Mouse (Mus musculus) thymus, postnatal 4 days (tissue): ENCODE data around the gene Acsf2.

Experiments
- DNase-seq: peaks from one replicate; pipeline ENCODE4 v3.0.0; 2021

Acsf2 gene

DNA sequence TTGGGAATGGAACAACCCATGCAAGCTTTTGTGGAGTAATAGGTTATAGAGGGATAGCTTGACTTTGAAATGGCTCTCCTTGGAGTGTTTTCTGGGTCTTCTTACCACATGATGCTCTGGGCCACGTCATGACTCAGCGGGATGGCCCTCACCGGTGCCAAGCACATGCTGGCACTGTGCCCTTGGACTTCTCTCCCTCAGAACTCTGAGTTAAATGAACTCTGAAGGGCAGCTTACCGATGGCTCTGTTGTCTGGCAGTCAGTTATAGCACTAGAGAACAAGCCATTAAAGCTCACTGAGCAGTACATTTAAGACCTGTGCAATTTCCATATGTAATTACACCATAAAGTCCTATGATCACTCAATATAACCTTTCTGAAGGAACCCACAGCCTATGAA, 4.4 kb downstream of the Acsf2 start:
- DNase-seq: no peak

DNA sequence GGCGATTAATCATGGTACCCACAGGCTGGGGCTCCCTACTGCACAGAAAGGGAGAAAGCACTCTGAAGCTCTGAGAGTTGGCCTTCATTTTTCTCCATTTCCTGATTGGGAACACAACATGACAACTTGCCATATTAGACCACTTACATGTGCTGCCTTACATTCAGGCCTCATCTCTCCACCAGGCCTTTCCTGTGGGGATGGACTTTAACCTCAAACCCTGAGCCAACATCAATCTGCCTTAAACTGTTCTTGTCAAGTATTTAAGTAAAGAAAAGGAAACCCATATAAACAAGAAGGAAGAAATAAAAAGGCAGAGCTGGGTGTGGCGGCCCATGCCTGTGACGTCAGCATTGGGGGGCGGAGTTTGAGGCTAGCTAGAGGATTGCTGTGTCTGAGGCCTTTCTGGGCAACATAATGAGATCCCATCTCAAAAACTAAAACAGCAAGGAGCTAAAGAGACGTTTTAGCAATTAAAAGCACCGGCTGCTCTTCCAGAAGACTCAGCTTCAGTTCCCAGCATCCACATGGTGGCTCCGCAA, 5.3 kb downstream of the Acsf2 start:
- DNase-seq: peak; percentile 79

DNA sequence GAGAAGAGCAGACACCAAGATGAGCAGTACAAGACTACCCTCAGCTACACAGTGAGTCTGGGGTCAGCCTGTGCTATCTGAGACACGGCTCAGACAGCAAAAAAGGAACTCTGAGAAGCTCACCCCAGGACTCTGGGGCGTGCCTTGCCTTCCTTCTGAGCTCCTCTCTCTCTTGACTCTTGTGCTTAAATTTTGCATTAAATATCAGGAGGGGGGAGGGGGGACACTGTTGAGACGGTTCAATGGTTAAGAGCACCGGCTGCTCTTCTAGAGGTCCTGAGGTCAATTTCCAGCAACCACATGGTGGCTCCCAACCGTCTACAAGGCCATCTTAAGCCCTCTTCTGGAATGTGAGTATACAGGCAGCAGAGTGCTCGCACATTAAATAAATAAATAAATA, 14.2 kb downstream of the Acsf2 start:
- no peak for DNase-seq

DNA sequence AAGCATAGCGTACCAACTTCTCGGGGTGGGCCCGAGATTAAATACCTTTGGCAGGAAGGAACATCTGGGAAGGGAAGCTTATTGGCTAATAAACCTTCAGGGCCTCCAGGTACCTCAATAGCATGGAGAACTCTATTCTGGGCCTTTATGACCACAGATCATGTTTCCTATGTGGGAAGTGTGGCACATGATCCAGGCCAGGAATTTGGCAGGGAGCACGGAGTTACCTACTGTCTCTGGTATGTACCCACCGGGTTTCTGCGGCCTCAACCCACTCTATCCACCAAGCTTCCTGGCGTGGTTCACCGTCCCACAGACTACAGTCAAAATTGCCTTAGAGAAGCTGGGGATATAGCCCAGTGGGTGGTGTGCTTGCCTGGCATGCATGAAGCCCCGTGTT, 16.6 kb downstream of the Acsf2 start:
- no peak for DNase-seq

DNA sequence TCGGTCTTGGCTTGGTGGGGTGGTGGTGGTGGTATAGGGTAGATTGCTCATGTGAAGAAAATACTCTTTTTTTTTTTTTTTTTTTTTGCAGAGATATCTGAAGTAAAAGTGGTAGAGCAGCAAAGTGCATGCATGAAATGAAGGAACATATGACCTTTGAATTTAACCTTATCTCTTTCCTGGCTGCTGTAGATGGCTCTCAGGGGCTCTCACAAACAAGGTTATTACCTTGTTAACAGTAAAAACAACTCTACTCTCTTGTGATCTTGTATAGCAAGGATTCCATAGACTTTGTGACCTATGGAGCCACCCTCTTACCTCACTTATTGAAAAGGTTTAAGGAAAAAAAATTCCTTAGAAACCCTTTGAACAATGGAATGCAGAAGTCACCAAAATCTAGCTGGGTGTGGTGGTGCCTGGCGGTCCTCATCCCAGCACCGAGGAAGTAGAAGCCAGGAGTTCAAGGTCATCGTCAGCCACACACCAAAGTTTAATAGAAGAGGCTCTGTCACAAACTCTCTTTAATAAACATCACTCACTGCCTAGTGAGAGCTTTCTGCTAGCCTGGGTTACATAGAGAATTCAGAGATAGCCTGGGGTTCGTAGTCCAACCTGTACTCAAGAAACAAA, 21.4 kb downstream of the Acsf2 start:
- no peak for DNase-seq

DNA sequence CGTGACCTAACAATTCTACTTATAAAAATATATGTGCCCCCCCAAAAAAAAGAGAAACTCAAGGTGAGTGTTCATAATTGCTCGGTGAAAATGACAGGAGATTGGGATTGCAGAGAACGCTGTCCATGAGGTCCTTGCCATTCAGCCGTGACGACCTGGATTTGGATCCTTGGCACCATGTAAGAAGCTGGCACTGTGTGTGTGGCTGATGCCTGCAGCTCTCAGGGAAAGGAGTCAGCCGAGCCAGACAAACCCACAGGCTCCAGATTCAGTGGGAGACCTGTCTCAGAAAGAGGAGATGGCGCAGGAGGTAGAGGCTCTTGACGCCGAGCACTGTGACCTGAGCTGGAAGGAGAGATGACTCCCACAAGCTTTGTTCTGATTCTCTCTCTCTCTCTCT, 25.3 kb downstream of the Acsf2 start:
- DNase-seq: no peak

DNA sequence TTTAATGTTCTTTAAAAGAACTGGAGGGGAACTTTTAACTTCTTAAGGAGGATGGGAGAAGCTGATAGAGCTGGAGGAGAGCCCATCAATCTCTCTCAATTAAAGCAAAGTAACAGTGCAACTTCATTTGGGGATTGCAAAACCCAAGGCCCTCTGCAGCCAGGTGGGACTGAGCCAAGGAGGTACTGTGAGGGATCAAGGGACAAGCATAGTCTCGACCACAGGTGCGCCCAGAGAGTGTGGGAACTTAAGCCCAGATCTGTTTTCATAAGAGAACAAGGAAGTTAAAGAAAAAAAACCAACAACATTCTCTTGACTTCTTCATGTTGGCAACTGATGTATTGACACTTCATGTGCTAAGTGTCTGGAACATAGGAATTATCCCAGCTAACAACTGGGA, 26.6 kb downstream of the Acsf2 start:
- DNase-seq: no peak

DNA sequence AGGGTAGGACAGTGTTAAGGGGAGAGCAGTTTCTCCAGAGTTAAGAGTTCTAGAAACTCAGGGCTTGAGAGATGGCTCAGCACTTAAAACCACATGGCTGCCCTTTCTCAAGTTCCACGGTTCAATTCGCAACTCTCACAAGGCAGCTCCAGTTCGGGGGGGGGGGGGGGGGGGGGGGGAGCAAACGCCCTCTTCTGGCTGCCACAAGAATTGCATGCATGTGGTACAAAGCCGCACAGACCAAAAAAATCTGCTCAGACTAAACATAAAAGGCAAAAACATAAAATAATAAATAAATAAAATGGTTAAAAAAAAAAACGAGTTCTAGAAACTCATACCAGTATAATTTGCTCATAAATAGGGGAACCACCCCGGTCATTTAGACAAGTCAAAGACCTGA, 27.1 kb downstream of the Acsf2 start:
- peak; percentile 32 for DNase-seq

DNA sequence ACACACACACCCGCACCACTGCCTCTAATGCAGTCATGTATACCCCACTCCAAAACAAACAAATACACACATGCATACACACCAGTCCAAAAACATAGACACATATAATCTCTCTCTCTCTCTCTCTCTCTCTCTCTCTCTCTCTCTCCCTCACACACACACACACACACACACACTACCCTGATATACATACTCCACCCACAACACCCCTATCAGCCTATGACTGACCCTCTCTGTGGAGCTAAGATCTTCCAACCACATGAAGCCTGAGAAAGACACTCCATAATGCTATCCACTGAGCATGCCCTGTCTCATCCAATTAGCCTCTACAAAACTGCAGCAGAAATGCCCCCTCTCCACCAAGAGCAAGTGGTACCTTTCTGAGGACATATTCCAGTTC, 29.8 kb downstream of the Acsf2 start:
- DNase-seq: no peak

DNA sequence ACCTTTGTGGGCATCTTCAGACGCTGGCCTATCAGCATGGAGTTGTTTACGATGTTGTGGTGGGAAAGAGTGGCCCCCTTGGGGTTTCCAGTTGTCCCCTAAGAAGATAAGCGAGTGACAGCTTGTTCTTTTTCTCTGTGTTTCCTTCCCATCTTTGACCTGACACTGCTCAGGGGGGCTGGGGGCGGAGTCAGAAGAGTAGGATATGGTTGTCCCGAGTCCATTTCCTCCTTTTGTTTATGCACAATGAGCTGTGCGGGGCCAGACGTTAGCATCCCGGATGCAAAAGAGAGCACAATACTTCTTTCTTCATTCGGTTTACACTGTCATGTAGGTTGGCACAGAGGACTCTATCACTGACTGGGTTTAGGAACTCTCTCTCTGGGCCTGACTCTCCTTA, 31.1 kb downstream of the Acsf2 start:
- peak; percentile 82 for DNase-seq

DNA sequence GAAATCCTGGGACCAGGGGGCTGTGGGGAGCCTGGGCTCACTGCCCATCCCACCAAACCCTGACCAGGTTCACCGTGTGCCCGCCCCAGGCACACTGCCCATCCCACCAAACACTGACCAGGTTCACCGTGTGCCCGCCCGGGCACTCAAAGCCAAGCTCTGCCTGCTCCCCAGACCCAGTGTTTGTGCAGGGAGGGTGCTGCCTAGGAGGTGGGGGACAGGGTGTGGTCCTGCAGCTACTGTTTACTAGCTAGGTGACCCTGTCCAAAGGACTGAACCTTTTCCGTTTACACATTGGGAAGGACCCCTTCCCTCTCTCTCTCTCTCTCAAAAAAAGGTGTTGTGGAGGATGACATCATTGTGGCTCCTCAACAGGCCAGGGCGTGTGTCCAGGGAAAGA, 34.3 kb downstream of the Acsf2 start:
- DNase-seq: no peak

DNA sequence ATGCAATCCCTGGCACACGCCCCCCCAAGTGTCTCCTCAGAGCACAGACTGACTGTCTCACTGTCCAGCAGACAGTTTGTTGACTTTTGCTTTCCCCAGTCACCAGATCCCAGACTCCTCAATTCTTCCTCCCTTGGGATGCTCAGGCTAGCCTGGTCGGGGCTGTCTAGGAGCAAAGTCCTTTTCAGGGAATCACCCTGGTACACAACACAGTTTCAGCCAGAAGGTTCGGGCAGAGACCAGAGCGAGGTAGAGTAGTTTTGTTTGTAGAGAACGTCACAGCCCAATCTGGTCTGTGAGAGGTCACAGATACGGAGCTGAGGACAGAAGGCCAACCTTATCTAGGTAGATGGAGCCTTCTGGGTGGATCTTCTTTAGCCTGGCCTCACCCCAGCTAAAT, 35.1 kb downstream of the Acsf2 start:
- no peak for DNase-seq

DNA sequence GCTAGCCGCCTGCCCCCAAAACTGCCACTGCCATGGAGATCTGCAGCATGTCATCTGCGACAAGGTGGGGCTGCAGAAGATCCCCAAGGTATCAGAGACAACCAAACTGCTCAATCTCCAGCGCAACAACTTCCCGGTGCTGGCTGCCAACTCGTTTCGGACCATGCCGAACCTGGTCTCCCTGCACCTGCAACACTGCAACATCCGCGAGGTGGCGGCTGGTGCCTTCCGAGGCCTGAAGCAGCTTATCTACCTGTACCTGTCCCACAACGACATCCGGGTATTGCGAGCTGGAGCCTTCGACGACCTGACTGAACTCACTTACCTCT, 36.6 kb downstream of the Acsf2 start:
- DNase-seq: peak; percentile 64

DNA sequence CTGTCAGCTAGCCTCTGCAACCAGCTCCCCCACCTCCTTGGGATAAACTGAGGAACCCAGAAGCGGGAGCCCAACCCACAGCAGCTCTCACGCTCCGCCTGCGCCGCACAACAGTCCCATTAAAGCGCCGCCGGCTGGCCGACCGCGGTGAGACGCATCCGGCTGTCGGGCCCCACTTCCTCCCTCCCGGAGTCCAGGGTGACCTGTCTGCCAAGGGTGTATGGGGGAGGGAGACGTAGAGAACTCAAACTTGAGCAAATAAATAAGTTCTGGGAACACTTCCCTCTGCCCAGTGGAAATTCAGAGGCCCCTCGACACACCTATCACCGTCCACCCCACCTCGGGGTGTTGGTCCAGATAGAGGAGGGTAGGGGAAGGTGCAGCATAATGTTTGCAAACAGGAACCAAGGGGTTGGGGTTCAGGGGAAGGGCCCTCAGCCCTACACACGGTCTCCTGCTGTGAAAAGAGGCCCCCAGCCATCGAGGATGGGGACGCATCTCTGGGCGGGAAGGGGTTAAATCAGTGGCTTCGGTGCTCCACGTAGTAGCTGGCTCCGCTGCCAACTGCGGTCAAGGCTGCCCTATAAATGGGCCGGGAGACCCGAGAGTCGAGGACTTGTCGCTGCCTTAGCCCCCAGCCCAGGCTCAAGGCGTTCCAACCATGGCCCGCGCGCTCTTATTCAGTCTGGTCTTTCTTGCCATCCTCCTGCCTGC, 37.1 kb downstream of the Acsf2 start, which contains the start of gene Chad:
Chad (plus strand) TSS at position 611 of the 714 bp plus-strand sequence.
- DNase-seq: peak; percentile 63

DNA sequence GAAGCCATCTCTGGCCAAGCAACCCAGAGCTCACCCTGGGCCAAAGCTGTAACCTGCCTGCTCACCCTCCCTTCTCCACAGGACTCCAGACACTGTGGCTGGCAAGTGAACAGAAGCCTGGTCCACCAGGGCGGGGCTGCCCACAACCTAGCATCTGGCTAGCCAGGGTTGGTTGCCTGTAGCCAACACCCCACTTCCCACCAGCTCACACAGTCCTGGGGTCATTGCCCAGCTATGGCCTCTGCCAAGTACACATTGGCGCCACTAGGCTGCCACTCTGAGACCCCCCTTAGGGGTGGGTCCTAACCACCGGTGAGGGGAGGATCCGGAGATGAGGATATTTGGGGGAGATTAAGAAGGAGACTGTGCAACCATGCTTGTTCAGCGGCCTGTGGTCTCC, 37.9 kb downstream of the Acsf2 start:
- no peak for DNase-seq

DNA sequence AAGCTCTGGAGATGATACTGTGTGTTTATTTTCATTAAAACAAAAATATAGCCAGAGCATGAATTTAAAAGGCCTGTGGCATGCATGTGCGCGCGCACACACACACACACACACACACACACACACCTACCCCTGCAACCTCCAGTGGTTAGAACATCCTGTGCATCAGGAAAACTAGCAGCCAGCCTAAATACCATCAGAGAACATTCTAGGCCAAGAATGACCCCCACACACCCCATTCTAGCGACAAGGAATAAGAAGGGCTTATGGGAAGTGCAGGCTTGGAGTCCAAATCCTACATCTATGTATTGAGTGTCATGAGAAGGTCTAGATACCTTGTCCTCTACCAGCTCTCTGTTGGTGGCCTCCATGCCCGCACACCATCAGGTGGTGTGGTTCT, 38.3 kb downstream of the Acsf2 start:
- DNase-seq: peak; percentile 32

DNA sequence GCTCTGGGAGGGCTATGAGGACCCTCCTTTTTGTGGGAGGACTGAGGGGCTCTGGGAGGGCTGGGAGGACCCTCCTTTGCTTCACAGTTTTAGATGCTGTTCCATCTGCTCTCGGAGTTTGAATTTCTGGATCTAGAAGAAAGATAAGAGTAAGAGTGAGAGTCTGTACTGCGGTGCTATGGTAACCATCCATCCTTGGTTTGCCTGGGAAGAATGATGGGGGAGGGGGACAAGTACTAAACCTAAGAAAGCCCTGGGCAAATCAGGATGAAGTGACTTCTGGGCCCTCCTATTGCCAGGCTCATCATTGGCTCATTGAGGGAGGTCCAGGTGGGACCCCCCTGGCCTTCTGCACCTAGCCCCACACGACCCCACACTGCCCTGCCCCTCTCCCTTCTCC, 43.4 kb downstream of the Acsf2 start:
- DNase-seq: no peak

DNA sequence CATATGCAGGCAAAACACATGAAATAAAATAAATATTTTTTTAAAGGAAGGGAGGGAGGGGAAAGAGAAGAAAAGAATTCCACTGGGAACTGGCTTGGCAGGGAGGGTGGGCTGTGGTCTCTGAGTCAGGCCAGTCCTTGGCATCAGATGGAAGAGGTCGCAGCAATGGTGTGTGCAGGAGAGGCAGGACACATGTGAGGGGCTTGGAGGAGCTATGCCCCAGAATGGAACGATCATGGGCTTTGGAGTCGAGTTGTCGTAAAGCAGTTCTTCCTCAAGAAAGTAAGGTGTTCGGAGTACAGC, 51.3 kb downstream of the Acsf2 start:
- DNase-seq: no peak

DNA sequence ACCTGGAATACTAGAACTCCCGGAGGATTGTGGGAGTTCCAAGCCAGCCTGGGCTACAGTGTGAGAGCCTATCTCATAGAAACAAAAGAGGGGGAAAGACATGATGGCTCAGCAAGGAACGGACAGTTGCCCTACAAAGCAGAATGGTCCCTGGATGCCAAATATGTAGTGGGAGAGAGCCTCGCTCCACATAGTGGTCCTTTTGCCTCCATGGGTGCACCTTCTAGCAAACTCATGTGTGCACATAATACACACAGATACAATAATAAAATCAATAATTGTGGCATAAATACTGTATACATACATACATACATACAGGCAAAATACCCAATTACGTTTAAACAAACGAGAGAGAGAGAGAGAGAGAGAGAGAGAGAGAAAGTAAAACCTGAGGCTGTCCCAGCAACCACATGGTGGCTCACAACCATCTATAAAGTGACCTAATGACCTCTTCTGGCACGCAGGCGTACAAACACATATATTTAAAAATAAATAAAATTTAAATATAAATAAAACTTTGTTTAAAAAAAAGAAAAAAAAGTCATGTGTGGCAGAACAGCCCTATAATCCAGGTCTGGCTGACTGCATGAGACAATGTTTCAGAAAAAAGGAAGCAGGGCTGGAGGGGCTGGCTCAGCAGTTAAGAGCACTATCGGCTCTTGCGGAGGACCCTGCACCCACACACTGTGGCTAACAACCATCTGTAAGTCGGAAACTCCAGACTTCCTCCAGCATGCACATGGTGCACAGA, 51.8 kb downstream of the Acsf2 start:
- no peak for DNase-seq

DNA sequence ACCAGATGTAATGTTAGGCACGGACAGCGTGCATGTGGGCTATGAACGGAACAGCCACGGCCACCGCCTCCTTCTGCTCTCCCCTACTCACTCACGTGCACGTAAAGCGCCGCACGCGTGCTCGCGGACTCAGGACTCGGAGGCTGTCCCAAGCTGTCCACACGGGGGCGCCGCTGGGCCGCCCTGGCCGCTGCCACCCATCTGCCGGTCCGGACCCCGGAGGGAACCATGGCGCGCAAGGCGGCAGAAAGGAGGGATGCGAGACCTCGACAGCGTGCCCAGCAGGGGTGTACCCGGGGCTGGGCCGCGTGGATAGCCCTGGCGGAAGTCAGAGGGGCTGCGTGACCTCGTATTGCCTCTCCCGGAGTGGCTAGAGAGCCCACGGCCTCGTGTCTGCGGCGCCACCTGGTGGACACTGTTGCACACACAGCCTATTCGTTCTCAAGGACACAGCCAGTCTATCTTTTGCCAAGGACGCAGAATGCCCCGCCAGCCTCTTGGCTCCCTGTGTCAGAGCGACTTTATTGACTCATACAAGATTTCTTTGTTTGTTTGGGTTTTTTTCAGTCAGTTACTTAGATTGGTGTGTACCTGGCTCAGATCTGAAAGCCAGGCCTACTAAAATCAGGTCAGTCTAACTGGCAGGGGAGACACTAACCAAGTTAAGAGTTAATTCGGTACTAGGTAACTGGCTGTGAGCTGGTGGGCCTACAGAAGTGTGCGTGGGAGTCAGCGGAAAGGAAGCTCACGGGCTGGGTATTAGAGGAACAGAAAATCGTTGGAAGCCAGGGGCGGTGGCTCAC, 52.6 kb downstream of the Acsf2 start, which contains the start of gene Rsad1:
Rsad1 (minus strand) TSS at position 368 of the 803 bp plus-strand sequence.
- peak; percentile 97 for DNase-seq

DNA sequence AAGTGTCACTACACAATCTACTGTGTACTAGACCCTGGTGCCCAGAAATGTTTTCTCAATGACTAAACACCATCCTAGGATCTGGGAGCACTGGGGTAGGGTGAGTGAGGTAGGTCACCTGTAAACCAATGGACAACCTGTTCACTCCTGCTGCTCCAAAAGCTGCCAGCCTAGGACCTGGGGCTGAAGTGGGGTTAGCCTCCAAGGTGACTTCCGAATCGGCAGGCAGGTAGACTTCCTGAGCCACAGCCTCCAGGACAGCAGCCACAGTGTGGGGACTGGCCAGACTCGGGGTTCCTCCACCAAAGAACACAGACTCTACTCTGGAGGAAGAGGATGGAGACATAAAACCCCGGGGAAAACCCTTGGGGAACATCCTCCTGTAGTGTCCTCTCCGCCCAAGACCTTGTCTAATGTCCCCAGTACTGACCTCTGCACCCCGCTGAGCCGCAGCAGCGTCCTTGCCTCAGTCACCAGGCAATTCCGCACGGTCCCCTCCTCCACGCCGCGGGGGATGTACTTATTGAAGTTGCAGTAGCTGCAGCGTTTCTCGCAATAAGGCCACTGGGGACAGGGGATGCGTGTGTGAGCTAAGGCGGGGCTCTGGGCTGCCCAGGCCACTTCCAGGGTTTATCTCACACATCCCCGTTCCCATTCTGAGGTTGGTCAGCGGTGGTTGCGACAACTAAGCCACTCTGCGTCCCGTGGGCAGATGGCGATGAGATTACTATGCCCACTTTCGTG, 53.5 kb downstream of the Acsf2 start:
- peak; percentile 58 for DNase-seq

DNA sequence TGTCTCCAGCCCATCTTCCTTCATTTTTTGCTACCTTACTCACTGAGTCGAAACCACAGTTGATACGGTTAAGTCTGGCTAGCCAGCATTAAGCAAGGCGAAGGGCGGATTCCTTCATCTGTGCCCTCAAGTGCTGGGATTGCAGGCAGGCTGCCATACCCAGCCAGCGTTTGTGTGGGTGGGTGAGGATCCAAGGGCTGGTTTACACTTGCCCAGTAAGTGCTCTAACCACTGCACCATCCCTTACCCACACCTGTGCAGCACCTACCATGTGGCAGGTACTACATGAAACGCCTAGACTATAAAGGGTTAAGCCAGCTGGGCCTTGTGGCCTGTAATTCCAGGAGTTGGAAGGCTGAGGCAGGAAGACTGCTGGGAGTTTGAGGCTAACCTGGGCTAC, 54.4 kb downstream of the Acsf2 start:
- no peak for DNase-seq

DNA sequence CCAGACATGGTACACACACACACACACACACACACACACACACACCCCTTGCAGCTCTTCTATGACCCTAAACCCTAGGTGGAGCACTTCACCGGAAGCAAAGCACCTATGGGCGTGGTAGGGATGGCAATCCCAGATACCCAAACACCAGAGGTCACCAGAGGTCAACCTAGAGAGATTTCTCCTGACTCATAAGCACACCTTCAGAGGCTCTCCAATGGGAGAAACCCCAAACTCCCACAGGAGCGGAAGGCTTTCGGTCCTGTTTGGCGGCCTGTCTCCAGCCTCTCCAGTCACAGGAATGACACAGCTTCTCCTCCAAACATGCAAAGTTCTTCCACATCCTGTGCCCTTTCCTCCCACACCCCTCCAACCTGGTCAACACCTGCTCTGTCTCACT, 55.3 kb downstream of the Acsf2 start:
- no peak for DNase-seq
